Mouse (Mus musculus) testis, adult 10 weeks (tissue): ENCODE results near the gene Gm28308. TPM values are rescaled to one million over a fixed set of nuclear protein-coding genes. Genes with fewer than 3 reads are reported as not detected.

Source experiments
- polyA plus RNA-seq: library from polyadenylated mRNA; stranded (reverse); fragments of 350-450 nt; fragmentation: Illumina TruSeq; extraction: RNeasy Lipid Tissue Mini Kit (QIAGEN cat#74804); gene quantifications from one replicate; pipeline ENCODE4 v1.2.3, GENCODE M21; 2014; ENCODE audit warnings: low read depth, low replicate concordance

The Gm28308 gene
- polyA plus RNA-seq, result not detected

GRCm38 (mm10) chr6:52213119-52213986 is at the start of gene Gm28308, which contains the start of gene Hoxa3:
Gm28308 (minus strand) TSS chr6:52213339.
Hoxa3 (minus strand) TSS chr6:52213336.

GRCm38 (mm10) chr6:52260654-52261575 is 47.8 kb upstream of the Gm28308 start, which contains the start of gene Hoxa13:
Hoxa13 (minus strand) TSS chr6:52260880.

GRCm38 (mm10) chr6:52245757-52246142 is 32.6 kb upstream of the Gm28308 start, which contains the start of gene Hoxa11:
Hoxa11 (minus strand) TSS chr6:52245810.

GRCm38 (mm10) chr6:52240389-52241000 is 27.4 kb upstream of the Gm28308 start, which contains the start of gene Hoxa10:
Hoxa10 (minus strand) TSS chr6:52240854.

GRCm38 (mm10) chr6:52230516-52231165 is 17.5 kb upstream of the Gm28308 start, which contains the start of gene Hoxa9:
Hoxa9 (minus strand) TSS chr6:52231089.

DNA sequence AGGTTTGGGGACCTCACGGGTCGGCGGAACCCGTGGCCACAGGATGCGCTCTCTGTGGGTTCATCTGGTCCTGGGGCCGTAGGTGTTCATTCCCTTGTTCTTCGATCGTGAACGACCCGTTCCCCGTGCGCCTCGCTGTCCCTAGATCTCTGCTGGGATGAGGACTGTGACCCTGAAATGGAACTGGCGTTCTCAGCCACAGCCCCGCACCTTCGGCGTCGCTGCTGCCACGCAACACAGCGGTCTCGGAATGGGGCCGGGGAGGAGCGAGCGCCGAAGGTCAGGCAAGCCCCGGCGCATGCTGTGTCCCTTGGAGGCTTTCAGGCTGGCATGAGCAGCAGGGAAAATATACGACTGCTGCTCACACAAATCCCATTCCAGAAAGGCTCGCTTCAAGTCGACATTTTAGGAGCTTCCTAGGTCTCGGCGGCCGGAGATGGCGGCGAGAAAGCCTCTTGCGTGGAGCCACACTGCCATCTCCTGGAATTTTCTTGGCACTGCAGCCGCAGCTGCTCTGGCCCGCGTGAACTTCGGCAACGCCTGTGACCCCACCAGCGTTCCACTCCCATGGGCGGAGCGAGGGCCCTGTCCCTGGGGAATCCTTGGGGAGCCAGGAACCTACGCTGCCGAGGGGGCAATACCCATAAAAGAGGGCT is 8.3 kb upstream of the Gm28308 start, which contains the start of gene Hoxa7:
Hoxa7 (minus strand) TSS at position 518 of the 656 bp plus-strand sequence.

GRCm38 (mm10) chr6:52208072-52208867 is 4.9 kb downstream of the Gm28308 start, which contains the start of gene Hoxa6:
Hoxa6 (minus strand) TSS chr6:52208722.

GRCm38 (mm10) chr6:52204050-52204752 is 8.9 kb downstream of the Gm28308 start, which contains the start of gene Hoxa5:
Hoxa5 (minus strand) TSS chr6:52204587.

GRCm38 (mm10) chr6:52190906-52191810 is 22.0 kb downstream of the Gm28308 start, which contains the start of gene Hoxa4:
Hoxa4 (minus strand) TSS chr6:52191753.

DNA sequence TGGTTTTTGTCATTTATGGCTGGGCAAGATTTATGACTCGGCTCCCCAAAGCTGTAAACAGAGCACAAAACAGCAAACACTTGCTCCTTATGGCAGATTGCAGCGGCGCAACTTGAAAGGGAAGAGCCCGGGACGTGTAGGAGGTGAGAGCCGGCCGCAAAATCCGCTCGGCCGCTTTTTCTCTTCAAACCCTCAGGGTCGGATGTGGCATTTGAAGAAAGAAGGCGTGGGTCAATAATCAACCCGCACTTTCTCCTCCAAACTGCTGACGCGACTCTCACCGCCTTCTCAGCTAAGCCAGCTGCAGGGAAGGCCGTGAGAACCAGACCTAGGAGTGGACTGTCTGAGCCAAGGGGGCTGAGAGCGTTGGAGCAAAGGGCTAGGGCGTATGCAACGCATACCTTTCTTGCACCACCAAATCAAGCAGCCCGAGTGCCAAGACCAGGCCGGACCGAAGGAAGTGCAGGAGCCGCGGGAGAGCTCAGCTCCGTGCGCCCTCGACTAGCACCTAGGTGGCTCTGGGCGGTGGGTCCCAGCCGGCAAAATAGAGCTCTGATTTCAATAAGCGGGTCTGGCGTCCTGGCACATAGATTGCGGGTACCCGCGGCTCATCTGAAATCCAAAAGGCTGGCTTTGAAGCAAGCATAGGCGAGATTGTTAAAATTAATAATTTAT is 35.9 kb downstream of the Gm28308 start, which contains the start of gene 5730596B20Rik:
5730596B20Rik (plus strand) TSS at position 438 of the 675 bp plus-strand sequence.

DNA sequence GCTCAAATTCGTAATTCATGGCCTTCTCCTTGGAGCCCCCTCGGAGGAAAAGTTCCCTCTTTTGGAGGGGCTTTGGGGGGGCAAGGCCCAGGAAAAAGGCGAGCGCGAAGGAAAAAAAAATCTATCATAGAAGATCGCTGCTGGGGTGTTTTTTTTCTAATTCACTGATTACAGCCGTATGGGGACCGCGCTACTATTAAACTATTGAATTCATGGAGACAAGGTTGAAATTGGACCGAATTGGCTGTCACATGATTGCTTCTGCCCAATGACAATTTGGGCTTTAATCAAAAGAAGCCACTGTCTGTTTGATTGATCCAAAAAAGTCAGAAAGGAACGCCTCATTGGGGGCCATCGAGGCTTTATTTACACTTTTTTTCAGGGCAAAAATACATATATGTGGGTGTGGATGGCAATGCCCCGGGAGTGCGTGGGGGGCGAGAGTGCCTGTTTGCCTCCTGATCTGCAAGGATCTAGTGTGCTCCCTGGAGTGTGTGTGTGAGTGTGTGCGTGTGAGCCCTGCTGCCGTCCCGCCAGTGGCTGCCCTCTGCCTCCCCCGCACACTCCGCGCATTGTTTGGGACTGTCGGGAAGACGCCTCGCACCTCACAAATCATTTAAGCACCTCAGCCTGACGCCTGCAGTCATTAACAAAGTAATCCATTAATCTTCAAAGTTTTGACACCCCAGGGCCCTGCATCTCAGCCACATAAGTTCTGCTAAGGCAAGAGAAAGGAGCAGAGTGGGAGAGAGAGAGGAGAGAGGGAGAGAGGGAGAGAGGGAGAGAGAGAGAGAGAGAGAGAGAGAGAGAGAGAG is 48.3 kb downstream of the Gm28308 start, which contains the start of gene Hoxa2:
Hoxa2 (minus strand) TSS at position 206 of the 815 bp plus-strand sequence.

DNA sequence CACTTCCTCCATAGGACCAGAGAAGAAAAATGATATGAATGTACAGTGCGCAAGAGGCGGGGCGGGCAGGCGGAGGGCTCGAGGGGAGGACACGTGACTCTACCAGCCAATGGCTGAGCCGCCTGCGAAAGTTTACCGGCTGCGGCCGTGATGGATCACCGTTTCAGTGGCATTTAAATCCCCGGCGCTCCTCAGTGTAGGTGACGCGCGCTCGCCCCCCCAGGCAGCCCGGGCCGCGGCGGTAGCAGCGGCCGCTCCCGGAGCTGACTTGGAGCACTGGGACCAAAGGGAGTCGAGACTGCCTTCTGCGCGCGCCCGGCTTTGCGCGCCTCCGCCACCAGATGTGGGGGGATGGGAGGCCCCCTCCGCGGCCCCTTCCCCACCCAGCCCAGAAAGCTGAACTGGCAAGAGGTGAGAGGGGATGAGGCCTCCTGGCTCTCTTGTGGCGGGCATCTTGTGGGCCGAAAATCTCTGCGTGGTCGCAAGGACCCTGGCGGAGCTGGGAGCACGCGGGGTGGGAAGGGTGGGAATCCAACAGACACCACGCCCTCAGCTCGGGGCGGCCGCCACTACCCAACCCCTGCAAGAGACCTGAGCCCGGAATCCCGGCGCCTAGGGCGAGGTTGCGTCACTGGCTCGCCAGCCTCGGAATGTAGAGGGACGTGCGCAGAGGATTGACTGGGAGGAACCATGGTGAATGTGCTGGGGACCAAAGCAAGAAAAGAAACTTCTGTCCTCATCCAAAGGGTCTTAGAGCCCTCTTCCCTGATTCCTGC is 54.7 kb downstream of the Gm28308 start, which contains the start of gene Hoxa1:
Hoxa1 (minus strand) TSS at position 42 of the 776 bp plus-strand sequence.

